Mouse (Mus musculus): Measurements from ENCODE around the gene Eef1b2.

DNA sequence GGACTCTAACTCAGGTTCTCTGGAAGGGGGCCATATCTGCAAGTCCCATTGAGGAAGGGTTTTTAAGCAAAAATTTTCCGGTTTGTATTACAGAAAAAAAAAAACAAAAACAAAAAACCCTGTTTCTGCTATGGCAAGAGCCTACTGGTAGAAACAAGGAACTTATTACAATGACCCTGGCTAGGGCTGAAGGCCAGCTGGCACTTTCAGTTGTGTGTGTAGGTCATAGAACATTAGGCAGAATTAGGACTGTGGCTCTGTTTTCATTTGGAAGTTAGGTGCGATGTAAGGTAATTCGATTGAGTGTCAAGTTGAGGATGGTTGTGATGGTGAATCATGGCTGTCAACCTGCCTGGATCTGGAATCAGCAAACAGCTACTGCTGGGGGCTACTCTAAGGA lies 11.9 kb downstream of the Eef1b2 start:
- TF ChIP-seq RAD21 (IDR thresholded peaks at IDR 0.05; ENCODE audit: low read depth, low read length) (no peak), JUND (conservative IDR thresholded peaks at IDR 0.05; ENCODE audit: low read depth, low read length) (no peak), RCOR1 (conservative IDR thresholded peaks at IDR 0.05; ENCODE audit: low read depth, low read length) (no peak), MAFK (IDR thresholded peaks at IDR 0.05; ENCODE audit: insufficient replicate concordance, low read length) (no peak), GABPA (IDR thresholded peaks at IDR 0.05; ENCODE audit: insufficient replicate concordance, low read depth, low read length) (no peak), CTCF (conservative IDR thresholded peaks at IDR 0.05 in 1 of 2, IDR thresholded peaks at IDR 0.05 in 1 of 2; ENCODE audit: low read depth in 2 of 2, low read length in 2 of 2) (no peak), HCFC1 (IDR thresholded peaks at IDR 0.05; ENCODE audit: low read depth, low read length) (no peak), BHLHE40 (IDR thresholded peaks at IDR 0.05; ENCODE audit: low read depth, low read length) (no peak), ZC3H11A (IDR thresholded peaks at IDR 0.05; ENCODE audit: low read depth, low read length) (no peak), NRF1 (IDR thresholded peaks at IDR 0.05; ENCODE audit: low read depth, low read length) (no peak), EP300 (IDR thresholded peaks at IDR 0.05; ENCODE audit: low read length) (no peak)

Measured in CH12.LX (cell line).